Mouse (Mus musculus): Measurements from ENCODE around the gene Ckap2.

DNA sequence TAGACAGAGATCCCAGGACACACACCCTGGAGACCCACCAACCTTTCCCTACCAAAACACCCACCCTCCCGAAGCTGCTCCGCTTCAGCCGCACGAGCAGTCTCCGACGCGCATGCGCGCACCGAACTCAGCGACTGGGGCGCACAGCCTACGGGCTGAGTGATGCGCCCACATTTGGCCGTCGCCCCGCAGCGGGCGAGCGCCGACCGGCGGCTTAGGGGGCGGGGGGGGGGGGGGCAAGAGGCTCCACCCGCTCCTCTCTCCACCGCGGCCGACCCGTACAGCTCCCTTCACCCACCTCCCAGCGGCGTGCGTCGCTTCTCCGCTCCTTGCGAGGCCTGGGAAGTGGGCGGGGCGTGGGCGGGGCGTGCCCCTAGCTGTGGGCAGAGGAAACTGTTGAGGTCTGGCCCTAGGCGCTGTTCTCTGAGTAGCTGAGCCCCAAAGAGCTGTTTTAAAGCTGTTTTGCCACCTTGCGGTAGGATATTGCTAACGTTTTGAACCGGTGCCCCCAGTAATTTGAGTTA, 19.5 kb downstream of the Ckap2 start, which contains the start of gene Nek3:
- TF ChIP-seq CTCF (IDR thresholded peaks at IDR 0.05; ENCODE audit: control insufficient read depth, insufficient read depth, insufficient replicate concordance, low read depth, low read length), result no peak
- peak; percentile 60 for TF ChIP-seq POLR2A (IDR thresholded peaks at IDR 0.05; ENCODE audit: control insufficient read depth, low read depth, low read length)

All from testis, adult 2 months (tissue).